Mouse (Mus musculus): ENCODE measurements around the gene Iqcf3. TPM values are rescaled to one million over a fixed set of nuclear protein-coding genes. Genes with fewer than 3 reads are reported as not detected.
"Not testable (repeated sequence)": the region's sequence is repeated elsewhere in the genome, so short reads cannot be mapped to it uniquely, and the experiment has no call there.

The Iqcf3 gene
- total RNA-seq (2022), result not detected

GRCm38 (mm10) chr9:106561531-106561930 is at the start of gene Iqcf3:
Iqcf3 (minus strand) TSS chr9:106561631.
- DNase-seq (ENCODE audit: low spot score in 2 of 2), result no peak

GRCm38 (mm10) chr9:106610727-106611126 is 49.3 kb upstream of the Iqcf3 start:
- no peak for DNase-seq (ENCODE audit: low spot score in 2 of 2)

- DNase-seq (ENCODE audit: low spot score in 2 of 2), result peak in 1 of 2 experiments; percentile 2
These were observed 39.1 kb upstream of the Iqcf3 start for GRCm38 (mm10) chr9:106600546-106600945.

GRCm38 (mm10) chr9:106598466-106598865 is 37.0 kb upstream of the Iqcf3 start:
- peak in 1 of 2 experiments; percentile 1 for DNase-seq (ENCODE audit: low spot score in 2 of 2)

GRCm38 (mm10) chr9:106595836-106596235 is 34.4 kb upstream of the Iqcf3 start:
- DNase-seq (ENCODE audit: low spot score in 2 of 2), result no peak

GRCm38 (mm10) chr9:106595402-106595801 is 34.0 kb upstream of the Iqcf3 start:
- not testable (repeated sequence) for DNase-seq (ENCODE audit: low spot score in 2 of 2)

GRCm38 (mm10) chr9:106592158-106592557 is 30.7 kb upstream of the Iqcf3 start:
- no peak for DNase-seq (ENCODE audit: low spot score in 2 of 2)

GRCm38 (mm10) chr9:106582552-106582951 is 21.1 kb upstream of the Iqcf3 start:
- no peak for DNase-seq (ENCODE audit: low spot score in 2 of 2)

GRCm38 (mm10) chr9:106580016-106580415 is 18.6 kb upstream of the Iqcf3 start:
- DNase-seq (ENCODE audit: low spot score in 2 of 2), result no peak

GRCm38 (mm10) chr9:106576112-106576511 is 14.7 kb upstream of the Iqcf3 start:
- DNase-seq (ENCODE audit: low spot score in 2 of 2), result no peak

- no peak for DNase-seq (ENCODE audit: low spot score in 2 of 2)
These were observed 11.9 kb upstream of the Iqcf3 start for GRCm38 (mm10) chr9:106573366-106573765.

- DNase-seq (ENCODE audit: low spot score in 2 of 2), result no peak
These were observed 10.8 kb upstream of the Iqcf3 start for GRCm38 (mm10) chr9:106572186-106572585.

- DNase-seq (ENCODE audit: low spot score in 2 of 2), result no peak
These were observed 9.5 kb upstream of the Iqcf3 start, which contains the start of gene Iqcf4 for GRCm38 (mm10) chr9:106570896-106571295. Iqcf4 (minus strand) TSS chr9:106570996.

GRCm38 (mm10) chr9:106566437-106566836 is 5.0 kb upstream of the Iqcf3 start:
- no peak for DNase-seq (ENCODE audit: low spot score in 2 of 2)

- DNase-seq (ENCODE audit: low spot score in 2 of 2), result no peak
These were observed 2.6 kb upstream of the Iqcf3 start for GRCm38 (mm10) chr9:106564025-106564424.

GRCm38 (mm10) chr9:106562291-106562690 is 860 bp upstream of the Iqcf3 start:
- DNase-seq (ENCODE audit: low spot score in 2 of 2), result no peak

GRCm38 (mm10) chr9:106534975-106535374 is 26.5 kb downstream of the Iqcf3 start:
- DNase-seq (ENCODE audit: low spot score in 2 of 2), result no peak

- DNase-seq (ENCODE audit: low spot score in 2 of 2), result no peak
These were observed 27.1 kb downstream of the Iqcf3 start for GRCm38 (mm10) chr9:106534296-106534695.

- no peak for DNase-seq (ENCODE audit: low spot score in 2 of 2)
These were observed 29.6 kb downstream of the Iqcf3 start for GRCm38 (mm10) chr9:106531833-106532232.

- DNase-seq (ENCODE audit: low spot score in 2 of 2), result no peak
These were observed 41.5 kb downstream of the Iqcf3 start for GRCm38 (mm10) chr9:106519909-106520308.

- DNase-seq (ENCODE audit: low spot score in 2 of 2), result no peak
These were observed 42.0 kb downstream of the Iqcf3 start for GRCm38 (mm10) chr9:106519433-106519832.

- DNase-seq (ENCODE audit: low spot score in 2 of 2), result no peak
These were observed 47.2 kb downstream of the Iqcf3 start, which contains the start of gene Iqcf5 for GRCm38 (mm10) chr9:106514273-106514672. Iqcf5 (plus strand) TSS chr9:106514573.

- DNase-seq (ENCODE audit: low spot score in 2 of 2), result no peak
These were observed 47.9 kb downstream of the Iqcf3 start for GRCm38 (mm10) chr9:106513566-106513965.

Data from gastrocnemius, adult 8-10 months (tissue).